Mouse (Mus musculus) ES-Bruce4 (cell line): ENCODE measurements at regions not wholly inside any gene's neighbourhood (a gene's known extent, or its start where the extent isn't known, plus 50 kb on each side); places are given as distances from the start of the nearest gene placed in this dataset.

Source experiments
- CTCF ChIP-seq: IDR thresholded peaks from one replicate; pipeline ENCODE4 v1.8.1; 2011; ENCODE audit warnings: low read depth, low read length
- POLR2A ChIP-seq: IDR thresholded peaks from one replicate; pipeline ENCODE4 v1.8.1; 2011; ENCODE audit warnings: low read length; ENCODE audit not compliant: insufficient read depth

- no peak for TF ChIP-seq POLR2A
- TF ChIP-seq CTCF: no peak
Observed at GRCm38 (mm10) chr10:118621546-118621945, 180.7 kb downstream of the Ifng start.
